Mouse (Mus musculus) C2C12 (cell line): ENCODE measurements around the gene Iqck.

Experiments
- CEBPB ChIP-seq: IDR thresholded peaks from one replicate; pipeline ENCODE4 v1.6.1; 2011; ENCODE audit warnings: low read depth, mild to moderate bottlenecking, control low read depth, moderate library complexity
- CTCF ChIP-seq: IDR thresholded peaks from one replicate; pipeline ENCODE4 v1.5.1; 2011; ENCODE audit not compliant: control insufficient read depth, insufficient read depth, insufficient read length
- FOSL1 ChIP-seq: IDR thresholded peaks from one replicate; pipeline ENCODE4 v1.8.0; 2011; ENCODE audit warnings: mild to moderate bottlenecking, low read length; ENCODE audit not compliant: poor library complexity, insufficient read depth, severe bottlenecking
- MYOD1 ChIP-seq: IDR thresholded peaks from one replicate; pipeline ENCODE4 v1.6.1; 2011; ENCODE audit warnings: low read depth; ENCODE audit not compliant: control insufficient read depth, insufficient read length
- MYOG ChIP-seq: IDR thresholded peaks from one replicate; pipeline ENCODE4 v1.6.1; 2011; ENCODE audit not compliant: control insufficient read depth, insufficient read length; ENCODE audit errors: extremely low read depth
- USF1 ChIP-seq: IDR thresholded peaks from one replicate; pipeline ENCODE4 v1.6.1; 2011; ENCODE audit warnings: low read depth, mild to moderate bottlenecking, control low read depth, moderate library complexity

GRCm38 (mm10) chr7:118936844-118937243 lies 81.3 kb downstream of the Iqck start:
- TF ChIP-seq CTCF = no peak
- no peak for TF ChIP-seq FOSL1
- no peak for TF ChIP-seq CEBPB
- TF ChIP-seq USF1 = no peak
- TF ChIP-seq MYOD1 = no peak
- no peak for TF ChIP-seq MYOG
